Mouse (Mus musculus): ENCODE data around the gene Vstm5. TPM values are rescaled to one million over a fixed set of nuclear protein-coding genes. Genes with fewer than 3 reads are reported as not detected.
A peak's percentile ranks its signal among the peaks of the same experiment; 100 is the strongest.

The Vstm5 gene
- polyA plus RNA-seq, 1 experiment from 2014 or later, result 3.0 TPM

DNA sequence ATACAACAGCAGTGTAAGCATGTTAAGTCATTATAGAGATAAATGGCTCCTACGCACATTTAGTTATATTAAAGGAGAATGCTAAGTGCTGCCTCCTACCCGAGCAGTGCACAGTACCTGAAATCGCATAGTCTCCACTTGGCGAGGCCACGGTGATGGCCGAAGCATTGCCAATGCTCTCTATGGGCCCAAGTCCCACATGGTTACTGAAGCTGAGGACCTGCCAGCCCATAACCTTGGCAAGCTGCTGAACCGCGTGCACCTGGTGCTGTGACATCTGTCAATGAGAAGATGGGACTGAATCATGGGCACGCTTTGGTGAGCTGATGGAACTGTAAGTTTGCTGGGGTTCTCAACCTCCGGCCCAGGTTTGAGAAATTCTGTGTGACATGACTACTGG, 24.6 kb downstream of the Vstm5 start:
- Histone ChIP-seq H3K4me2 (replicated peaks) (no peak overlapping the region), H3K9me3 (no peaks in the 10 kb centered on the region), H3K4me3 (no peak overlapping the region), H3K36me3 (peaks cover 73% of the 10 kb centered on the region), H3K27ac (no peak overlapping the region), H3K27me3 (no peaks in the 10 kb centered on the region), H3K9ac (no peak overlapping the region), H3K4me1 (no peaks in the 10 kb centered on the region)
- ATAC-seq (ENCODE audit: insufficient number of reproducible peaks, insufficient read depth, low FRiP score, low TSS enrichment), result no peak
- 96% methylated on average over 10 of the region's 10 CpGs for WGBS

DNA sequence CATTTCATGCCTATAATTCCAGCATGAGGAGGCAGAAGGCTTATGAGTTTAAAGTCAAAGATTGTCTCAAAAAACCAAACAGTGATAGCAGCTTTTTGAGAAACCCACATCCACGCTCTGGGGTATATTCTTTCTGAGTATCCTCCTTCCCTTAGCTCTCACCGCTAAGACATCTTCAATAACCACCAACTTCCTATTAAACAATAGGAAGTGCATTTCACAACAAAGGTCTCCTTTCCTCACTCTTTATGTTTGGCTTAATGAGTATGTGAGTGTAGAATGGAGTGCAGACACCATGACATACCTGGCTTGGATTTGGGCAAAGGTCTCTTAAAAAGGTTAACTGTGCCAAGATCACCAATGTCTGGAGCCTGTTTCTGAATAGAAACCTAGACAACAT, 35.1 kb downstream of the Vstm5 start:
- Histone ChIP-seq H3K36me3 (peaks cover 67% of the 10 kb centered on the region), H3K4me3 (no peak overlapping the region), H3K27ac (no peak overlapping the region), H3K9ac (no peak overlapping the region), H3K9me3 (no peaks in the 10 kb centered on the region), H3K4me1 (peaks cover 10% of the 10 kb centered on the region), H3K27me3 (no peaks in the 10 kb centered on the region), H3K4me2 (replicated peaks) (no peak overlapping the region)
- ATAC-seq (ENCODE audit: insufficient number of reproducible peaks, insufficient read depth, low FRiP score, low TSS enrichment), result no peak
- WGBS, result 95% methylated on average over 2 of the region's 2 CpGs

- Histone ChIP-seq H3K27ac (no peak overlapping the region), H3K27me3 (no peaks in the 10 kb centered on the region), H3K9me3 (no peaks in the 10 kb centered on the region), H3K4me2 (replicated peaks) (no peak overlapping the region), H3K36me3 (peaks cover 40% of the 10 kb centered on the region), H3K9ac (no peak overlapping the region), H3K4me1 (peaks cover 18% of the 10 kb centered on the region), H3K4me3 (no peak overlapping the region)
- 90% methylated on average over 4 of the region's 4 CpGs for WGBS
- no peak for ATAC-seq (ENCODE audit: insufficient number of reproducible peaks, insufficient read depth, low FRiP score, low TSS enrichment)
Observed at GRCm38 (mm10) chr9:15276855-15277254, 38.0 kb downstream of the Vstm5 start.

GRCm38 (mm10) chr9:15278343-15278742, 39.5 kb downstream of the Vstm5 start:
- Histone ChIP-seq H3K4me2 (replicated peaks) (no peak overlapping the region), H3K27me3 (no peaks in the 10 kb centered on the region), H3K9ac (no peak overlapping the region), H3K27ac (no peak overlapping the region), H3K4me3 (no peak overlapping the region), H3K4me1 (peaks cover 18% of the 10 kb centered on the region), H3K36me3 (peaks cover 25% of the 10 kb centered on the region), H3K9me3 (no peaks in the 10 kb centered on the region)
- 88% methylated on average over 3 of the region's 3 CpGs for WGBS
- no peak for ATAC-seq (ENCODE audit: insufficient number of reproducible peaks, insufficient read depth, low FRiP score, low TSS enrichment)

- H3K27me3 ChIP-seq, result no peaks in the 10 kb centered on the region
- peak overlapping the region; percentile 97 for H3K9ac ChIP-seq
- peaks cover 16% of the 10 kb centered on the region for H3K36me3 ChIP-seq
- H3K4me1 ChIP-seq, result peaks cover 18% of the 10 kb centered on the region
- H3K27ac ChIP-seq, result peak overlapping the region; percentile 89
- H3K9me3 ChIP-seq, result no peaks in the 10 kb centered on the region
- WGBS, result 8% methylated on average over 19 of the region's 19 CpGs
- H3K4me2 ChIP-seq (replicated peaks), result peak overlapping the region; percentile 68
- peak overlapping the region; percentile 99 for H3K4me3 ChIP-seq
- no peak; the same call in 1 of the 2 replicates for ATAC-seq (ENCODE audit: insufficient number of reproducible peaks, insufficient read depth, low FRiP score, low TSS enrichment)
Observed at GRCm38 (mm10) chr9:15279139-15279648, 40.3 kb downstream of the Vstm5 start.

GRCm38 (mm10) chr9:15279649-15280490, 41.0 kb downstream of the Vstm5 start, which contains the start of gene Med17:
TSS of gene Med17 (minus strand) at chr9:15279931.
- peaks cover 10% of the 10 kb centered on the region for H3K36me3 ChIP-seq
- peak within 1 kb of the TSS; percentile 89 for H3K27ac ChIP-seq
- peaks cover 18% of the 10 kb centered on the region for H3K4me1 ChIP-seq
- H3K9ac ChIP-seq, result peak within 1 kb of the TSS; percentile 97
- ATAC-seq (ENCODE audit: insufficient number of reproducible peaks, insufficient read depth, low FRiP score, low TSS enrichment), result peak; percentile 96
- no peaks in the 10 kb centered on the region for H3K9me3 ChIP-seq
- peak within 1 kb of the TSS; percentile 68 for H3K4me2 ChIP-seq (replicated peaks)
- H3K27me3 ChIP-seq, result no peaks in the 10 kb centered on the region
- peak within 1 kb of the TSS; percentile 99 for H3K4me3 ChIP-seq
- 1% methylated on average over 57 of the region's 57 CpGs for WGBS

GRCm38 (mm10) chr9:15280491-15280879, 41.6 kb downstream of the Vstm5 start:
- Histone ChIP-seq H3K4me3 (peak overlapping the region; percentile 99), H3K9me3 (no peaks in the 10 kb centered on the region), H3K27ac (no peak overlapping the region), H3K9ac (peak overlapping the region; percentile 97), H3K27me3 (no peaks in the 10 kb centered on the region), H3K4me2 (replicated peaks) (peak overlapping the region; percentile 68), H3K36me3 (peaks cover 4% of the 10 kb centered on the region), H3K4me1 (peaks cover 18% of the 10 kb centered on the region)
- 51% methylated on average over 5 of the region's 5 CpGs for WGBS
- ATAC-seq (ENCODE audit: insufficient number of reproducible peaks, insufficient read depth, low FRiP score, low TSS enrichment), result no peak

DNA sequence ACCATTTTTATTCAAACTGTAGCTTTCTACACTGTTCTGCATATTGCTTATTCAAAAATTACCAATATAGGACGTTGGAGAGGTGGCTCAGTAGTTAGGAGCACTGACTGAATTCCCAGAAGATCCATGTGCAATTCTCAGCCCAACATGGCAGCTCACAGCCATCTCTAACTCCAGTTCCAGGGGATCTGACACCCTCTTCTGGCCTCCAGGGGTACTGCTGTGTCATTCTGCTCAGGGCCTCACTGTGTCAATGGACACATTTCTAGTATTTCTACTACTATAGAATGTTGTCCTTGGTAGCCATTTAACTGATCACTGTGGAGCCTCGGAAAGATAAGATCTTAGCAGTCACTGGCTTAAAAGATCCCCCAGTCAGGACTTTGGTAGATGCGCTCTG, 46.6 kb downstream of the Vstm5 start:
- no peak overlapping the region for H3K9ac ChIP-seq
- H3K27me3 ChIP-seq, result no peaks in the 10 kb centered on the region
- H3K4me1 ChIP-seq, result peaks cover 5% of the 10 kb centered on the region
- 0 out of 2 replicates have a peak, but pooled peaks cover 4% of the 10 kb centered on the region for H3K36me3 ChIP-seq
- H3K27ac ChIP-seq, result no peak overlapping the region
- no peak for ATAC-seq (ENCODE audit: insufficient number of reproducible peaks, insufficient read depth, low FRiP score, low TSS enrichment)
- H3K9me3 ChIP-seq, result no peaks in the 10 kb centered on the region
- H3K4me2 ChIP-seq (replicated peaks), result no peak overlapping the region
- 63% methylated on average over 3 of the region's 3 CpGs for WGBS
- H3K4me3 ChIP-seq, result no peak overlapping the region

- 54% methylated on average over 6 of the region's 6 CpGs for WGBS
- Histone ChIP-seq H3K27ac (no peak overlapping the region), H3K27me3 (no peaks in the 10 kb centered on the region), H3K4me1 (no peaks in the 10 kb centered on the region), H3K4me2 (replicated peaks) (no peak overlapping the region), H3K9me3 (no peaks in the 10 kb centered on the region), H3K36me3 (0 out of 2 replicates have a peak, but pooled peaks cover 5% of the 10 kb centered on the region), H3K9ac (no peak overlapping the region), H3K4me3 (no peak overlapping the region)
- ATAC-seq (ENCODE audit: insufficient number of reproducible peaks, insufficient read depth, low FRiP score, low TSS enrichment), result no peak
Observed at GRCm38 (mm10) chr9:15287846-15288245, 49.0 kb downstream of the Vstm5 start.

GRCm38 (mm10) chr9:15288402-15288801, 49.6 kb downstream of the Vstm5 start:
- Histone ChIP-seq H3K27ac (no peak overlapping the region), H3K4me3 (no peak overlapping the region), H3K4me1 (no peaks in the 10 kb centered on the region), H3K9ac (no peak overlapping the region), H3K9me3 (no peaks in the 10 kb centered on the region), H3K36me3 (0 out of 2 replicates have a peak, but pooled peaks cover 5% of the 10 kb centered on the region), H3K27me3 (no peaks in the 10 kb centered on the region), H3K4me2 (replicated peaks) (no peak overlapping the region)
- ATAC-seq (ENCODE audit: insufficient number of reproducible peaks, insufficient read depth, low FRiP score, low TSS enrichment), result no peak
- WGBS, result 92% methylated on average over 3 of the region's 3 CpGs

- 85% methylated on average over 6 of the region's 6 CpGs for WGBS
- no peaks in the 10 kb centered on the region for H3K4me1 ChIP-seq
- no peak overlapping the region for H3K4me3 ChIP-seq
- H3K36me3 ChIP-seq, result peaks cover 9% of the 10 kb centered on the region; the same call in 1 of the 2 replicates
- no peaks in the 10 kb centered on the region for H3K27me3 ChIP-seq
- H3K9ac ChIP-seq, result no peak overlapping the region
- no peak overlapping the region for H3K27ac ChIP-seq
- no peak overlapping the region for H3K4me2 ChIP-seq (replicated peaks)
- no peak for ATAC-seq (ENCODE audit: insufficient number of reproducible peaks, insufficient read depth, low FRiP score, low TSS enrichment)
- no peaks in the 10 kb centered on the region for H3K9me3 ChIP-seq
Observed at GRCm38 (mm10) chr9:15289251-15289650, 50.4 kb downstream of the Vstm5 start.

GRCm38 (mm10) chr9:15297112-15297511, 58.3 kb downstream of the Vstm5 start:
- Histone ChIP-seq H3K36me3 (peaks cover 3% of the 10 kb centered on the region; the same call in 1 of the 2 replicates), H3K4me1 (no peaks in the 10 kb centered on the region), H3K9ac (no peak overlapping the region), H3K27me3 (no peaks in the 10 kb centered on the region), H3K4me2 (replicated peaks) (no peak overlapping the region), H3K27ac (no peak overlapping the region), H3K9me3 (no peaks in the 10 kb centered on the region), H3K4me3 (no peak overlapping the region)
- WGBS, result 89% methylated on average over 7 of the region's 7 CpGs
- no peak for ATAC-seq (ENCODE audit: insufficient number of reproducible peaks, insufficient read depth, low FRiP score, low TSS enrichment)
